Mouse (Mus musculus): ENCODE data around the gene Spx. TPM values are rescaled to one million over a fixed set of nuclear protein-coding genes. Genes with fewer than 3 reads are reported as not detected.

The Spx gene
- polyA plus RNA-seq, 1 experiment from 2014 or later = 1.7 TPM

DNA sequence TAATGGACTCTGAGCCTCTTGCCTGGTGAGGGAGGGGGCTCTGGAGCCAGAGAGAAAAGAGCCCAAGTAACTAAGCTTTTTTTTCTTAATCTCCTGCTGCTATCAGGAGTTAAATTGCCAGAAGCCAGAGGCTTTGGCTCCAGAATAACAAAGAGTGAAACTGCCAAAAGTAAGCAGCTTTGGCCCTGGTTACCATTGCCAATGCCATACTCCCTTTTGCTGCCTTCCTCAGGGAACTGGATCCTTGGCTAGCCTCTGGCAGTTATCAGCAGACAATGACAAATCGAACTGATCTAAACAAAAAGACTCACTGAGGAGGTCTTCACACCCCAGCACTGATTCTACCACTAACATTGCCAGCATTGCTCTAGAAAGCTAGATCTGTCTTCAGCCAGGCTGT is 2.1 kb upstream of the Spx start:
- H3K4me2 ChIP-seq (ENCODE audit: low read length) = no peak overlapping the region
- DNase-seq (ENCODE audit: low spot score) = peak; percentile 25
- no peak overlapping the region for H3K27ac ChIP-seq (ENCODE audit: low read depth, low read length)
- ATAC-seq = 0 out of 2 replicates have a peak, but pooled peaks have one; percentile 26
- H3K4me3 ChIP-seq (ENCODE audit: low read depth, low read length) = no peak overlapping the region
- no peaks in the 10 kb centered on the region for H3K9me3 ChIP-seq (replicated peaks; ENCODE audit: control insufficient read depth, low read length)
- H3K36me3 ChIP-seq (ENCODE audit: control insufficient read depth, insufficient read depth, low read length) = no peaks in the 10 kb centered on the region
- H3K9ac ChIP-seq (ENCODE audit: low read length) = no peak overlapping the region
- no peaks in the 10 kb centered on the region for H3K4me1 ChIP-seq (ENCODE audit: control insufficient read depth, insufficient read depth, low read length)
- 4% methylated on average over 1 of the region's 1 CpGs for WGBS
- peaks cover 25% of the 10 kb centered on the region for H3K27me3 ChIP-seq (replicated peaks; ENCODE audit: control insufficient read depth, insufficient read depth, low read length)

- ATAC-seq (0 out of 2 replicates have a peak, but pooled peaks have one; percentile 26), DNase-seq (ENCODE audit: low spot score) (no peak)
- Histone ChIP-seq H3K27ac (ENCODE audit: low read depth, low read length) (no peak overlapping the region), H3K4me3 (ENCODE audit: low read depth, low read length) (no peak overlapping the region), H3K9ac (ENCODE audit: low read length) (no peak overlapping the region), H3K4me2 (ENCODE audit: low read length) (no peak overlapping the region), H3K27me3 (replicated peaks; ENCODE audit: control insufficient read depth, insufficient read depth, low read length) (peaks cover 25% of the 10 kb centered on the region), H3K4me1 (ENCODE audit: control insufficient read depth, insufficient read depth, low read length) (no peaks in the 10 kb centered on the region), H3K9me3 (replicated peaks; ENCODE audit: control insufficient read depth, low read length) (no peaks in the 10 kb centered on the region), H3K36me3 (ENCODE audit: control insufficient read depth, insufficient read depth, low read length) (no peaks in the 10 kb centered on the region)
- WGBS = 10% methylated on average over 12 of the region's 12 CpGs
Observed at GRCm38 (mm10) chr6:142413845-142414244, 604 bp downstream of the Spx start.

DNA sequence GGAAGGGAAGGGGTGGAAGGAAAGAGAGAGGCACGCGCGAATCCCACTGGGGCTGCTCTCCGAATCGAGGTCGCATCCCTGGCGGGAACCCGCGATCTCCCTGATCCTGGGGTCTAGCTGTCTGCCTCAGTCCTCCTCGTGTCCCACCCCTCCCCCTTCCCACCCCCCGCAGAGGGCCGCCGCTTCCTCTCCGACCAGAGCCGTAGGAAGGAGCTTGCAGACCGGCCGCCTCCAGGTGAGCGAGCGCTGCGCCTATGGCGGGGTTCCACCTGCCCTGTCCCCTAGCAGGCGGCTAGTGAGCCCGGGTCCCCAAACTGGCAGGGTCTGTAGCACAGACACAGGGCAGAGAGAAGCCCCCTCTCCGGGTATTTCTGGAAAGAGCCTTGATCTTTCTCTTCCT is 1.4 kb downstream of the Spx start:
- H3K4me1 ChIP-seq (ENCODE audit: control insufficient read depth, insufficient read depth, low read length) = no peaks in the 10 kb centered on the region
- H3K9ac ChIP-seq (ENCODE audit: low read length) = peak overlapping the region; percentile 53
- ATAC-seq (peak; percentile 26; the same call in 1 of the 2 replicates), DNase-seq (ENCODE audit: low spot score) (no peak)
- H3K36me3 ChIP-seq (ENCODE audit: control insufficient read depth, insufficient read depth, low read length) = no peaks in the 10 kb centered on the region
- H3K4me3 ChIP-seq (ENCODE audit: low read depth, low read length) = peak overlapping the region; percentile 22
- peaks cover 25% of the 10 kb centered on the region for H3K27me3 ChIP-seq (replicated peaks; ENCODE audit: control insufficient read depth, insufficient read depth, low read length)
- no peaks in the 10 kb centered on the region for H3K9me3 ChIP-seq (replicated peaks; ENCODE audit: control insufficient read depth, low read length)
- H3K27ac ChIP-seq (ENCODE audit: low read depth, low read length) = no peak overlapping the region
- WGBS = 0% methylated on average over 14 of the region's 24 CpGs
- peak overlapping the region; percentile 49 for H3K4me2 ChIP-seq (ENCODE audit: low read length)

- 74% methylated on average over 7 of the region's 7 CpGs for WGBS
- no peaks in the 10 kb centered on the region for H3K27me3 ChIP-seq (replicated peaks; ENCODE audit: control insufficient read depth, insufficient read depth, low read length)
- no peak overlapping the region for H3K4me2 ChIP-seq (ENCODE audit: low read length)
- no peak for ATAC-seq
- no peak for DNase-seq (ENCODE audit: low spot score)
- H3K4me1 ChIP-seq (ENCODE audit: control insufficient read depth, insufficient read depth, low read length) = no peaks in the 10 kb centered on the region
- H3K9ac ChIP-seq (ENCODE audit: low read length) = no peak overlapping the region
- H3K36me3 ChIP-seq (ENCODE audit: control insufficient read depth, insufficient read depth, low read length) = no peaks in the 10 kb centered on the region
- no peaks in the 10 kb centered on the region for H3K9me3 ChIP-seq (replicated peaks; ENCODE audit: control insufficient read depth, low read length)
- no peak overlapping the region for H3K4me3 ChIP-seq (ENCODE audit: low read depth, low read length)
- H3K27ac ChIP-seq (ENCODE audit: low read depth, low read length) = no peak overlapping the region
Observed at GRCm38 (mm10) chr6:142424976-142425375, 11.7 kb downstream of the Spx start.

- no peaks in the 10 kb centered on the region for H3K27me3 ChIP-seq (replicated peaks; ENCODE audit: control insufficient read depth, insufficient read depth, low read length)
- ATAC-seq (no peak), DNase-seq (ENCODE audit: low spot score) (no peak)
- H3K9ac ChIP-seq (ENCODE audit: low read length) = no peak overlapping the region
- no peak overlapping the region for H3K4me2 ChIP-seq (ENCODE audit: low read length)
- no peaks in the 10 kb centered on the region for H3K36me3 ChIP-seq (ENCODE audit: control insufficient read depth, insufficient read depth, low read length)
- no peaks in the 10 kb centered on the region for H3K4me1 ChIP-seq (ENCODE audit: control insufficient read depth, insufficient read depth, low read length)
- no peak overlapping the region for H3K4me3 ChIP-seq (ENCODE audit: low read depth, low read length)
- H3K27ac ChIP-seq (ENCODE audit: low read depth, low read length) = no peak overlapping the region
- no peaks in the 10 kb centered on the region for H3K9me3 ChIP-seq (replicated peaks; ENCODE audit: control insufficient read depth, low read length)
Observed at GRCm38 (mm10) chr6:142429072-142429471, 15.8 kb downstream of the Spx start.

GRCm38 (mm10) chr6:142451381-142451780 is 38.1 kb downstream of the Spx start:
- whole genome bisulfite sequencing = 86% methylated on average over 12 of the region's 12 CpGs
- Histone ChIP-seq H3K36me3 (ENCODE audit: control insufficient read depth, insufficient read depth, low read length) (no peaks in the 10 kb centered on the region), H3K27ac (ENCODE audit: low read depth, low read length) (no peak overlapping the region), H3K4me3 (ENCODE audit: low read depth, low read length) (no peak overlapping the region), H3K9me3 (replicated peaks; ENCODE audit: control insufficient read depth, low read length) (no peaks in the 10 kb centered on the region), H3K4me2 (ENCODE audit: low read length) (no peak overlapping the region), H3K9ac (ENCODE audit: low read length) (no peak overlapping the region), H3K4me1 (ENCODE audit: control insufficient read depth, insufficient read depth, low read length) (no peaks in the 10 kb centered on the region), H3K27me3 (replicated peaks; ENCODE audit: control insufficient read depth, insufficient read depth, low read length) (no peaks in the 10 kb centered on the region)
- no peak for DNase-seq (ENCODE audit: low spot score)
- ATAC-seq = no peak

GRCm38 (mm10) chr6:142453311-142453710 is 40.1 kb downstream of the Spx start:
- Histone ChIP-seq H3K9ac (ENCODE audit: low read length) (no peak overlapping the region), H3K27ac (ENCODE audit: low read depth, low read length) (no peak overlapping the region), H3K4me2 (ENCODE audit: low read length) (no peak overlapping the region), H3K27me3 (replicated peaks; ENCODE audit: control insufficient read depth, insufficient read depth, low read length) (no peaks in the 10 kb centered on the region), H3K36me3 (ENCODE audit: control insufficient read depth, insufficient read depth, low read length) (no peaks in the 10 kb centered on the region), H3K4me3 (ENCODE audit: low read depth, low read length) (no peak overlapping the region), H3K4me1 (ENCODE audit: control insufficient read depth, insufficient read depth, low read length) (no peaks in the 10 kb centered on the region), H3K9me3 (replicated peaks; ENCODE audit: control insufficient read depth, low read length) (no peaks in the 10 kb centered on the region)
- DNase-seq (ENCODE audit: low spot score) = no peak
- 88% methylated on average over 2 of the region's 2 CpGs for WGBS
- no peak for ATAC-seq

- H3K27ac ChIP-seq (ENCODE audit: low read depth, low read length) = no peak overlapping the region
- H3K4me3 ChIP-seq (ENCODE audit: low read depth, low read length) = no peak overlapping the region
- ATAC-seq (no peak; the same call in 1 of the 2 replicates), DNase-seq (ENCODE audit: low spot score) (no peak)
- H3K9ac ChIP-seq (ENCODE audit: low read length) = no peak overlapping the region
- no peaks in the 10 kb centered on the region for H3K9me3 ChIP-seq (replicated peaks; ENCODE audit: control insufficient read depth, low read length)
- no peaks in the 10 kb centered on the region for H3K36me3 ChIP-seq (ENCODE audit: control insufficient read depth, insufficient read depth, low read length)
- no peaks in the 10 kb centered on the region for H3K4me1 ChIP-seq (ENCODE audit: control insufficient read depth, insufficient read depth, low read length)
- H3K27me3 ChIP-seq (replicated peaks; ENCODE audit: control insufficient read depth, insufficient read depth, low read length) = no peaks in the 10 kb centered on the region
- H3K4me2 ChIP-seq (ENCODE audit: low read length) = no peak overlapping the region
- WGBS = 67% methylated on average over 7 of the region's 7 CpGs
Observed at GRCm38 (mm10) chr6:142455314-142455996, 42.2 kb downstream of the Spx start.

GRCm38 (mm10) chr6:142458010-142458409 is 44.8 kb downstream of the Spx start:
- H3K36me3 ChIP-seq (ENCODE audit: control insufficient read depth, insufficient read depth, low read length) = no peaks in the 10 kb centered on the region
- H3K4me2 ChIP-seq (ENCODE audit: low read length) = no peak overlapping the region
- H3K27me3 ChIP-seq (replicated peaks; ENCODE audit: control insufficient read depth, insufficient read depth, low read length) = no peaks in the 10 kb centered on the region
- H3K4me1 ChIP-seq (ENCODE audit: control insufficient read depth, insufficient read depth, low read length) = no peaks in the 10 kb centered on the region
- no peak overlapping the region for H3K9ac ChIP-seq (ENCODE audit: low read length)
- ATAC-seq = no peak
- H3K9me3 ChIP-seq (replicated peaks; ENCODE audit: control insufficient read depth, low read length) = no peaks in the 10 kb centered on the region
- no peak overlapping the region for H3K4me3 ChIP-seq (ENCODE audit: low read depth, low read length)
- no peak overlapping the region for H3K27ac ChIP-seq (ENCODE audit: low read depth, low read length)
- WGBS = 49% methylated on average over 7 of the region's 7 CpGs
- DNase-seq (ENCODE audit: low spot score) = no peak
